Mouse (Mus musculus): ENCODE data around the gene Inhbe.
"Not testable (repeated sequence)": the region's sequence is repeated elsewhere in the genome, so short reads cannot be mapped to it uniquely, and the experiment has no call there.

Gene Inhbe

GRCm38 (mm10) chr10:127321621-127322020 lies 32.6 kb downstream of the Inhbe start, which contains the start of gene Arhgap9:
Gene Arhgap9, plus strand, starts transcription at chr10:127321964.
- no peak for DNase-seq

GRCm38 (mm10) chr10:127319969-127320368 lies 34.2 kb downstream of the Inhbe start:
- DNase-seq: no peak

- no peak for DNase-seq
Observed at GRCm38 (mm10) chr10:127318009-127318408, 36.2 kb downstream of the Inhbe start.

- no peak for DNase-seq
Observed at GRCm38 (mm10) chr10:127317277-127317676, 36.9 kb downstream of the Inhbe start.

GRCm38 (mm10) chr10:127314950-127315349 lies 39.3 kb downstream of the Inhbe start:
- not testable (repeated sequence) for DNase-seq

GRCm38 (mm10) chr10:127313516-127313915 lies 40.7 kb downstream of the Inhbe start:
- DNase-seq: not testable (repeated sequence)

- no peak for DNase-seq
Observed at GRCm38 (mm10) chr10:127312858-127313257, 41.4 kb downstream of the Inhbe start.

GRCm38 (mm10) chr10:127312356-127312676 lies 41.9 kb downstream of the Inhbe start:
- peak; percentile 91 for DNase-seq

GRCm38 (mm10) chr10:127311476-127312355 lies 42.5 kb downstream of the Inhbe start, which contains the start of gene Mars:
Gene Mars, minus strand, starts transcription at chr10:127311786.
- DNase-seq: peak; percentile 90 to 94

GRCm38 (mm10) chr10:127310523-127311475 lies 43.4 kb downstream of the Inhbe start:
- peak in 1 of 2 experiments; percentile 52 for DNase-seq

- DNase-seq: not testable (repeated sequence)
Observed at GRCm38 (mm10) chr10:127309167-127309566, 45.0 kb downstream of the Inhbe start.

GRCm38 (mm10) chr10:127303136-127303535 lies 51.1 kb downstream of the Inhbe start:
- no peak for DNase-seq

GRCm38 (mm10) chr10:127300361-127300760 lies 53.9 kb downstream of the Inhbe start:
- no peak for DNase-seq

All from cerebellum, postnatal 14 days (tissue).